Mouse (Mus musculus) myocyte (in vitro differentiated cells): ENCODE measurements at regions not wholly inside any gene's neighbourhood (a gene's known extent, or its start where the extent isn't known, plus 50 kb on each side); places are given as distances from the start of the nearest gene placed in this dataset.

Experiments used
- E2F4 ChIP-seq: IDR thresholded peaks from one replicate; pipeline ENCODE4 v1.6.1; 2011; ENCODE audit warnings: mild to moderate bottlenecking, control low read depth, moderate library complexity; ENCODE audit not compliant: insufficient read depth
- MYOG ChIP-seq, 3 experiments: IDR thresholded peaks; one replicate each; pipeline ENCODE4 v1.6.1; 2011; ENCODE audit warnings: control low read depth in 2 of 3, low read depth in 2 of 3, mild to moderate bottlenecking in 2 of 3; ENCODE audit not compliant: insufficient read length in 2 of 3, control insufficient read depth in 1 of 3, insufficient read depth in 1 of 3
- POLR2A ChIP-seq: IDR thresholded peaks from one replicate; pipeline ENCODE4 v1.6.1; 2011; ENCODE audit warnings: low read depth, mild to moderate bottlenecking, control low read depth, moderate library complexity; ENCODE audit not compliant: insufficient read length
- POLR2AphosphoS2 ChIP-seq: IDR thresholded peaks from one replicate; pipeline ENCODE4 v1.6.1; 2011; ENCODE audit warnings: low read depth, control low read depth; ENCODE audit not compliant: insufficient read length
- TCF12 ChIP-seq: IDR thresholded peaks from one replicate; pipeline ENCODE4 v1.6.1; 2011; ENCODE audit warnings: mild to moderate bottlenecking, control low read depth; ENCODE audit not compliant: poor library complexity, insufficient read depth, severe bottlenecking
- TCF3 ChIP-seq: IDR thresholded peaks from one replicate; pipeline ENCODE4 v1.6.1; 2011; ENCODE audit warnings: low read depth, control low read depth; ENCODE audit not compliant: insufficient read length
- USF1 ChIP-seq: IDR thresholded peaks from one replicate; pipeline ENCODE4 v1.6.1; 2011; ENCODE audit warnings: low read depth, mild to moderate bottlenecking, control low read depth, moderate library complexity

GRCm38 (mm10) chr8:6583337-6584096 lies 1478.4 kb upstream of the Slc10a2 start:
- TF ChIP-seq TCF3 (no peak), POLR2A (no peak), USF1 (no peak), E2F4 (no peak), TCF12 (no peak), MYOG (IDR thresholded peaks at IDR 0.05; ENCODE audit: control insufficient read depth in 1 of 3, insufficient read depth in 1 of 3, insufficient read length in 2 of 3, low read depth in 2 of 3) (no peak), POLR2AphosphoS2 (no peak)
